Mouse (Mus musculus) limb, embryonic 12.5 days (tissue): ENCODE results near the gene Slc25a45. TPM values are rescaled to one million over a fixed set of nuclear protein-coding genes. Genes with fewer than 3 reads are reported as not detected.

ENCODE experiments used
- ATAC-seq: fragments of 200-750 bp; cut with Nextera tagmentation; 2 replicates; pipeline ENCODE4 v1.8.0; 2017; ENCODE audit warnings: low read depth, moderate TSS enrichment; ENCODE audit not compliant: insufficient number of reproducible peaks, insufficient read depth, low FRiP score, low TSS enrichment
- H3K27ac ChIP-seq: fragments of 300-500 bp; sonication (generic); 2 replicates; pipeline ENCODE4 v1.5.1; 2016; ENCODE audit warnings: mild to moderate bottlenecking, moderate library complexity
- H3K27me3 ChIP-seq: fragments of 300-500 bp; sonication (generic); 2 replicates; pipeline ENCODE4 v1.6.1; 2016; ENCODE audit warnings: mild to moderate bottlenecking, moderate library complexity
- H3K36me3 ChIP-seq: fragments of 300-500 bp; sonication (generic); 2 replicates; pipeline ENCODE4 v1.6.1; 2016; ENCODE audit warnings: mild to moderate bottlenecking, moderate library complexity
- H3K4me1 ChIP-seq: fragments of 300-500 bp; sonication (generic); replicated peaks from 2 replicates; pipeline ENCODE4 v1.6.1; 2016
- H3K4me2 ChIP-seq: fragments of 300-500 bp; sonication (generic); 2 replicates; pipeline ENCODE4 v1.6.1; 2016; ENCODE audit warnings: mild to moderate bottlenecking, moderate library complexity
- H3K4me3 ChIP-seq: fragments of 300-500 bp; sonication (generic); replicated peaks from 2 replicates; pipeline ENCODE4 v1.5.1; 2016; ENCODE audit warnings: mild to moderate bottlenecking
- H3K9ac ChIP-seq: fragments of 300-500 bp; sonication (generic); replicated peaks from 2 replicates; pipeline ENCODE4 v1.6.1; 2016; ENCODE audit warnings: mild to moderate bottlenecking, moderate library complexity
- H3K9me3 ChIP-seq: fragments of 300-500 bp; sonication (generic); 2 replicates; pipeline ENCODE4 v1.6.1; 2016; ENCODE audit warnings: mild to moderate bottlenecking, moderate library complexity
- WGBS: fragments of 180-500 bp; shearing (Covaris S2); methylation state at CpG from one replicate; pipeline ENCODE4 v1.1.7; 2016; 5-methylcytosine and 5-hydroxymethylcytosine counted together
- polyA plus RNA-seq: library from polyadenylated mRNA; unstranded; fragments of >200 nt; fragmentation: Nextera tagmentation; extraction: Ambion mirVana; gene quantifications from 2 replicates; pipeline ENCODE4 v1.2.1, GENCODE M21; 2016

The Slc25a45 gene
- polyA plus RNA-seq, result 1.2 and 2.1 TPM in 2 replicates

DNA sequence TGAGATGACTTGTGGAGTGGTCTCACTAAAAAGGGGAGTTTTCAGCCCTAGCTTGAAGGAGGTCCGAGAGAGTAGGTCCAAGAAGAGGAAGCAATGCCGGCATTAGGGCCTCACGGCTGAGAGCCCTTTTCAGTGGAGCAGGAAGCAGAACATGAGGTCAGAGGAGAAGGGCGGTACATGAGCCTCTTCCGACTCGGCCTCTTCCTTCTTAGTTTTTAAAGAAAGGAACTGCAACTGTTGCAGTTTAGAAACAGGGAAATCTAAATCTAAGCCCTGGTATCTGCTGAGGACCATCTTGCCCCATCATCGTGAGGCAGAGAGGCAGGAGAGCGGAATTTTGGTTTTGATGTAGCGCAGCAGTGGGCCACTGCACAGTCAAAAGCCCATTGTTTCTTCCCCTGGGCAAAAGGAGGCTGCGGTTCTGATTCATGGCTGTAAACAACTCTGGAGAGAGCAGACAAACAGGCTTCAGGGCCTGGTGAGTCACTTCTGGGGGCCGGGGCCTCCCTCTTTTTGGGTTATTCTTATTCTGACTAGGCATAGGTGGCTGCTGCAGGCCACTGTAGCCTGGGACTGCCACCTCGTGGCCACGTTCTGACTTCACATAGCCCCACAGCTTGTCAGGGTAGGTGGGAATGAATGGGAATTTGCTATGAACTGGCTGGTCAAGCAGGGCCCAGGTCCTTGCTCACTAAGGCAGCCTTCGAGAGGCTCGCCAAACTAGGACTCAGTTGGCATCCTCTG, at the start of gene Slc25a45:
Gene Slc25a45 (plus strand): TSS at position 191 of the 744 bp plus-strand sequence.
- H3K27me3 ChIP-seq, result no peaks in the 10 kb centered on the region
- H3K27ac ChIP-seq, result peak within 1 kb of the TSS; percentile 53
- no peaks in the 10 kb centered on the region for H3K9me3 ChIP-seq
- 55% methylated on average over 15 of the region's 15 CpGs for WGBS
- H3K9ac ChIP-seq, result 0 out of 2 replicates have a peak within 1 kb of the TSS, but pooled peaks have one; percentile 23
- H3K36me3 ChIP-seq, result peaks cover 5% of the 10 kb centered on the region
- peak within 1 kb of the TSS; percentile 11; the same call in 1 of the 2 replicates for H3K4me3 ChIP-seq
- H3K4me2 ChIP-seq, result 0 out of 2 replicates have a peak within 1 kb of the TSS, but pooled peaks have one; percentile 2
- H3K4me1 ChIP-seq, result peaks cover 26% of the 10 kb centered on the region
- ATAC-seq, result no peak

- H3K9me3 ChIP-seq, result no peaks in the 10 kb centered on the region
These were observed 49.5 kb upstream of the Slc25a45 start for GRCm38 (mm10) chr19:5828155-5828554.

GRCm38 (mm10) chr19:5828905-5829304, 48.7 kb upstream of the Slc25a45 start:
- no peaks in the 10 kb centered on the region for H3K27me3 ChIP-seq
- H3K27ac ChIP-seq, result no peak overlapping the region
- H3K36me3 ChIP-seq, result no peaks in the 10 kb centered on the region
- H3K4me1 ChIP-seq, result peaks cover 7% of the 10 kb centered on the region
- H3K9me3 ChIP-seq, result no peaks in the 10 kb centered on the region
- no peak overlapping the region for H3K9ac ChIP-seq
- no peak for ATAC-seq
- no peak overlapping the region for H3K4me3 ChIP-seq
- 90% methylated on average over 7 of the region's 7 CpGs for WGBS
- H3K4me2 ChIP-seq, result no peak overlapping the region

More at GRCm38 (mm10) chr19:5828155-5828554, 49.5 kb upstream of the Slc25a45 start:
- peaks cover 14% of the 10 kb centered on the region for H3K4me1 ChIP-seq
- H3K9ac ChIP-seq, result no peak overlapping the region
- no peak overlapping the region for H3K4me3 ChIP-seq
- WGBS, result 76% methylated on average over 3 of the region's 3 CpGs
- no peak overlapping the region for H3K27ac ChIP-seq
- no peak for ATAC-seq
- H3K36me3 ChIP-seq, result no peaks in the 10 kb centered on the region
- H3K4me2 ChIP-seq, result no peak overlapping the region
- no peaks in the 10 kb centered on the region for H3K27me3 ChIP-seq

DNA sequence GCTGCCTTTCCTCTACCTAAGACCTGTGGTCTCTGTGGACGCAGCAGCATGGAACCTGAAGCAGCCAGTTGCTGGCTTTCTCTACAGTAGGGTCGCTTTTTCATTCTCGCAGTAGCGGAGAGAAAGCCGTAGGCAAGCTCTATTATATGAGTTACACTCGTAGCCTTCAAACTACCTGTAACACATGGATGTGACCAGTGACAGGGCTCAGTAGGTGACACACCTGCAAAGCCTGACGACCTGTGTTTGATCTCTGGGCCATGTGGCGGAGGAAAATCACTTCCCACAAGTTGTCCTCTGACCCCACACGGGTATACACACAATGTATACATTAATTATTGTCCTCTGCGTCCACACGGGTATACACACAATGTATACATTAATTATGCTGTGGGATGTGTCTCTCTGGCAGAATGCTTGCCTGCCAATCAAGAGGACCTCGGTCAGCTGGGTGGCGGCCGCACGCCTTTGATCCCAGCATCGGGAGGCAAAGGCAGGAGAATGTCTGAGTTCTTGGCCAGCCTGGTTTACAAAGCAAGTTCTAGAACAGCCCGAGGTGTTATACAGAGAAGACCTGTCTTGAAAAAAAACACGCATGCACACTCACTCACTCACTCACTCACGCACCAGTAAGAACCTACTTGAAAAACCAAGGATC, 47.5 kb upstream of the Slc25a45 start:
- no peaks in the 10 kb centered on the region for H3K27me3 ChIP-seq
- H3K4me3 ChIP-seq, result no peak overlapping the region
- H3K4me1 ChIP-seq, result no peaks in the 10 kb centered on the region
- 82% methylated on average over 19 of the region's 19 CpGs for WGBS
- no peak for ATAC-seq
- no peaks in the 10 kb centered on the region for H3K36me3 ChIP-seq
- no peak overlapping the region for H3K4me2 ChIP-seq
- H3K9ac ChIP-seq, result no peak overlapping the region
- no peak overlapping the region for H3K27ac ChIP-seq
- H3K9me3 ChIP-seq, result no peaks in the 10 kb centered on the region

DNA sequence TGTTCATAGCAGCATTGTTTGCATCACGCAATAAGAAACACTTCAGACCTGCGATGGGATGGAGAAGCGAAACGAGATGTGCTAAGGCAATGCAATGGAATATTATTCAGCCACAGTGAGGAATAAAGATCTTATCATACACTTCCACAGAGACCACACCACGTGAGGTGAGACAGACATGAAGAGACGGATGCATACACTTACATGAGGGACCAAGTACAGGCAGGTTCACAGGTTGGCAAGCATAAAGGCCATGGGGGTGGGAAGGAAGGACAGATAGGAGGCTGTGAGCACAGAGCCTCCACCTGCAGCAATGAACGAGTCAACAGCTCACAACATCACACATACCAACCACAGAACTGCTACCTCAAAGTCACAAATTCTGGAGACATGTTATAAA, 46.8 kb upstream of the Slc25a45 start:
- Histone ChIP-seq H3K4me3 (no peak overlapping the region), H3K27ac (no peak overlapping the region), H3K4me1 (no peaks in the 10 kb centered on the region), H3K9ac (no peak overlapping the region), H3K36me3 (no peaks in the 10 kb centered on the region), H3K9me3 (no peaks in the 10 kb centered on the region), H3K27me3 (no peaks in the 10 kb centered on the region), H3K4me2 (no peak overlapping the region)
- 89% methylated on average over 7 of the region's 7 CpGs for WGBS
- ATAC-seq, result no peak

DNA sequence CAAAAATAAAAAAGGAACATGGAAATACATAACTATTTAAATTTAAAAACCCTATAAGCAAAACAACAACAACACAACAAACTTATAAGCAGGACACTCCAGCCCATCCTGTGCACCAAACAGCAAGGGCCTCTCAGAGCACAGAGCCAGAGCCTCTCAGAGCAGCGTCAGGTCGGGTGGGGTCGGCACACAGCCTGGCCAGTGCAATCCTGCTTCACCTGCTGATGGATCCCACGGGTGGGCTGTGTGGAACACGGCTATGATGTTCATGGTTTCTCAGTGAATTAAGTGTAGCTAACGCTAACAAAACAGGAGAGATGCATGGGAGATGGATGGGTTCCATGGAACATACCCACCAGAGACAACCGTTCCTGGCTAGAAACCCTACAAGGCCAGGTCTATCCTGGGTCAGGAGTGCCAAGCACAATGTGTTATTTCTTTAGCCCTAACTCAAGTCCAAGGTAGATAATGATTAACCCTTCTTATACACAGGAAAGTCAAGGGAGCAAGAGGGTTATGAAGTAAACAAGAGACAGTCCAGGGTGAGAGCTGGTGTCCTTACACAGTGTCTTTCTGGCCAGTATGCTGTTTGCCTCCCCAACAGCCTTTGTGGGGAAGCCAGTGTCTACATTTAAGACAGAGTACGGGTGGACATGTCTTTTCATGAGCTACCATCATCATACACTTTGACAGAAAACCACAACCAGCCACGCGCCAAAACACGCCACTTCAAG, 46.2 kb upstream of the Slc25a45 start:
- Histone ChIP-seq H3K27ac (no peak overlapping the region), H3K9me3 (no peaks in the 10 kb centered on the region), H3K4me1 (no peaks in the 10 kb centered on the region), H3K9ac (no peak overlapping the region), H3K27me3 (no peaks in the 10 kb centered on the region), H3K4me2 (no peak overlapping the region), H3K36me3 (no peaks in the 10 kb centered on the region), H3K4me3 (no peak overlapping the region)
- whole genome bisulfite sequencing, result 86% methylated on average over 11 of the region's 11 CpGs
- no peak for ATAC-seq

DNA sequence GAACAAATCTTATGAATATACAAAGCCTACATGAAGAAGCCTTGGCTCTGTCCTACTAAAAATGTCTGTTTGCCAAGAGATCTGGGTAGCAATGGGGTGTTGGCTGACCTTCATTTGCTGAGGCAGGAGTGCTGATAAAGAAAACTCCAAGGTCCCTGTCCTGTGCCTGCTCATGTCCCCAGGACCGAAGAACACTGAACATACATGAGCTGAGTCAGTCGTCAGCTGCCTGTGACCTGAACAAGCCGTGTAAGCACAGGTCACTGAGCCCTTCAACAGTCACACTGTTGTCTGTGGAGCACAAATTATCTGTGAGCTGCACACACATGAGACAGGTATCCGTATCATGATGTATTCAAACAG, 45.7 kb upstream of the Slc25a45 start:
- Histone ChIP-seq H3K4me3 (no peak overlapping the region), H3K9ac (no peak overlapping the region), H3K36me3 (no peaks in the 10 kb centered on the region), H3K27ac (no peak overlapping the region), H3K4me1 (no peaks in the 10 kb centered on the region), H3K9me3 (no peaks in the 10 kb centered on the region), H3K4me2 (no peak overlapping the region), H3K27me3 (no peaks in the 10 kb centered on the region)
- no peak for ATAC-seq
- 85% methylated on average over 4 of the region's 4 CpGs for whole genome bisulfite sequencing

GRCm38 (mm10) chr19:5832326-5832725, 45.3 kb upstream of the Slc25a45 start:
- H3K27ac ChIP-seq, result no peak overlapping the region
- no peak overlapping the region for H3K4me3 ChIP-seq
- H3K9ac ChIP-seq, result no peak overlapping the region
- H3K4me2 ChIP-seq, result no peak overlapping the region
- no peaks in the 10 kb centered on the region for H3K27me3 ChIP-seq
- H3K4me1 ChIP-seq, result no peaks in the 10 kb centered on the region
- WGBS, result 68% methylated on average over 6 of the region's 6 CpGs
- no peak for ATAC-seq
- no peaks in the 10 kb centered on the region for H3K36me3 ChIP-seq
- H3K9me3 ChIP-seq, result no peaks in the 10 kb centered on the region

GRCm38 (mm10) chr19:5833287-5834100, 44.1 kb upstream of the Slc25a45 start:
- Histone ChIP-seq H3K4me1 (no peaks in the 10 kb centered on the region), H3K27ac (no peak overlapping the region), H3K9ac (no peak overlapping the region), H3K4me2 (no peak overlapping the region), H3K4me3 (no peak overlapping the region), H3K9me3 (no peaks in the 10 kb centered on the region), H3K36me3 (no peaks in the 10 kb centered on the region), H3K27me3 (no peaks in the 10 kb centered on the region)
- 91% methylated on average over 10 of the region's 10 CpGs for WGBS
- ATAC-seq, result no peak

GRCm38 (mm10) chr19:5834260-5834925, 43.2 kb upstream of the Slc25a45 start:
- no peaks in the 10 kb centered on the region for H3K27me3 ChIP-seq
- no peaks in the 10 kb centered on the region for H3K36me3 ChIP-seq
- 91% methylated on average over 12 of the region's 12 CpGs for WGBS
- H3K4me2 ChIP-seq, result no peak overlapping the region
- H3K4me3 ChIP-seq, result no peak overlapping the region
- ATAC-seq, result no peak
- H3K9ac ChIP-seq, result no peak overlapping the region
- no peaks in the 10 kb centered on the region for H3K9me3 ChIP-seq
- no peak overlapping the region for H3K27ac ChIP-seq
- no peaks in the 10 kb centered on the region for H3K4me1 ChIP-seq
